Comparison of ENCODE assay signal across 29 mouse cellular contexts in the genomic region with DNA sequence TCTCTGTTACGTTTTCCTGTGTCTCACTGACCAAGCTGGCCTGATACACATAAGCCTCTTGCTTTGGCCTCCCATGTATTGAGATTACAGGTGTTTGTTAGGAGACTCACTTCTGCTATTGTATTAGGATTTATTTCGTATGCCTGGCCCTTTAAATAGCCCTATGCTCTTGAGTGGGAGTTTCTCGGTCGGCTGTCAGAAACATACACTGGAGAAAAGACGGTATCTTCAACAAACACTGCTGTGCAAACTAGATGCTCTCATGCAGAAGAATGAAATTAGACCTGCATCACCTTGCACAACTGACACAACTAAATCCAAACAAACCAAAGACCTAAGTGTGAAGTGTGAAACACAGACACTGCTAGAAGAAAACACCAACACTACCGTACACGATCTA. TPM values are rescaled to one million over a fixed set of nuclear protein-coding genes. Genes with fewer than 3 reads are reported as not detected.
DNase-seq lines count a peak whose midpoint lies in the region; ATAC-seq and TF ChIP-seq lines count a peak whose summit lies in the region.
"Had no signal": no experiment of that assay in that cellular context is flagged by ENCODE, and none has a peak within 500 bp of the region (broad histone marks: within the 10 kb centered on the region; RNA-seq: fewer than 3 reads in every experiment).

No protein-coding gene starts in this region.

- no peak for TF ChIP-seq POLR2A in heart, adult 2 months (IDR thresholded peaks at IDR 0.05; ENCODE audit: insufficient read depth, low read depth, low read length)
- TF ChIP-seq POLR2A in MEL (IDR thresholded peaks at IDR 0.05; ENCODE audit: control insufficient read depth in 1 of 2, insufficient read depth in 1 of 2, low read depth in 1 of 2, low read length in 2 of 2, poor library complexity in 1 of 2) = no peak

- intact Hi-C loops in heart, adult 2 months (cut with DNase I) = no loop called here
- intact Hi-C loops in heart, postnatal 36 days (cut with DNase I) = no loop called here

- WGBS in heart, embryonic 13.5 days = 51% methylated on average over 7 of the region's 7 CpGs
- WGBS in heart, adult 2 months = 54% methylated on average over 7 of the region's 7 CpGs
- WGBS in heart, embryonic 16.5 days = 49% methylated on average over 7 of the region's 7 CpGs

- no peaks in the 10 kb centered on the region; the same call in 1 of the 2 replicates for H3K79me2 ChIP-seq in heart, adult 2 months (replicated peaks; ENCODE audit: control insufficient read depth, insufficient read depth, low read length)
- H3K79me2 ChIP-seq in MEL (ENCODE audit: control insufficient read depth, insufficient read depth, low read length, poor library complexity) = peaks cover 9% of the 10 kb centered on the region

- TF ChIP-seq RAD21 in MEL (IDR thresholded peaks at IDR 0.05; ENCODE audit: low read depth, low read length) = no peak

- DNase-seq in heart, adult 2 months = no peak
- DNase-seq in heart, postnatal 36 days = no peak
- peak; percentile 68 for DNase-seq in MEL (ENCODE audit: low read depth, low spot score)
- DNase-seq in layer of hippocampus, adult 8-10 months (ENCODE audit: low spot score in 2 of 2) = no peak
- DNase-seq: adrenal gland, adult 8-10 months; adrenal gland, postnatal 25 days; cerebellum, adult 11-12 months; cerebellum, adult 8-10 months; cerebellum, postnatal 10 days; cerebellum, postnatal 36 days; embryo, embryonic 11 days; gastrocnemius, postnatal 25 days; heart, postnatal 14 days; kidney, adult 11 months had no signal

- no peak for TF ChIP-seq EP300 in heart, adult 2 months (IDR thresholded peaks at IDR 0.05; ENCODE audit: insufficient read depth, low read depth, low read length)
- TF ChIP-seq EP300 in MEL (IDR thresholded peaks at IDR 0.05; ENCODE audit: low read depth in 1 of 2, low read length in 2 of 2) = no peak

- H3K9me3 ChIP-seq in heart, embryonic 13.5 days = no peaks in the 10 kb centered on the region
- no peaks in the 10 kb centered on the region for H3K9me3 ChIP-seq in heart, embryonic 16.5 days (replicated peaks; ENCODE audit: control insufficient read depth, low read length)
- H3K9me3 ChIP-seq in megakaryocyte, embryonic 14.5 days = no peaks in the 10 kb centered on the region
- H3K9me3 ChIP-seq in MEL (replicated peaks; ENCODE audit: insufficient read depth, low read length) = no peaks in the 10 kb centered on the region
- H3K9me3 ChIP-seq: embryonic facial prominence, embryonic 10.5 days; embryonic facial prominence, embryonic 13.5 days; forebrain, embryonic 12.5 days; forebrain, embryonic 15.5 days; hindbrain, embryonic 10.5 days; hindbrain, embryonic 13.5 days; intestine, embryonic 15.5 days had no signal

- H3K4me2 ChIP-seq in heart, embryonic 13.5 days = peak overlapping the region; percentile 53
- peak overlapping the region; percentile 29 for H3K4me2 ChIP-seq in heart, embryonic 16.5 days (ENCODE audit: low read depth, low read length)
- H3K4me2 ChIP-seq: embryonic facial prominence, embryonic 13.5 days; forebrain, embryonic 12.5 days; forebrain, embryonic 15.5 days; hindbrain, embryonic 13.5 days; intestine, embryonic 15.5 days had no signal

- H3K9ac ChIP-seq in heart, embryonic 13.5 days = peak overlapping the region; percentile 33
- no peak overlapping the region for H3K9ac ChIP-seq in heart, adult 2 months (ENCODE audit: low read depth, low read length)
- H3K9ac ChIP-seq in heart, embryonic 16.5 days (ENCODE audit: low read length) = no peak overlapping the region
- H3K9ac ChIP-seq in MEL (ENCODE audit: control insufficient read depth, low read depth, low read length, poor library complexity, severe bottlenecking) = peak overlapping the region; percentile 23
- H3K9ac ChIP-seq: embryonic facial prominence, embryonic 13.5 days; forebrain, embryonic 12.5 days; forebrain, embryonic 15.5 days; hindbrain, embryonic 13.5 days; intestine, embryonic 15.5 days had no signal

- H3K4me3 ChIP-seq in heart, embryonic 13.5 days = peak overlapping the region; percentile 16; the same call in 1 of the 2 replicates
- H3K4me3 ChIP-seq in heart, adult 2 months = no peak overlapping the region
- peak overlapping the region; percentile 16 for H3K4me3 ChIP-seq in heart, embryonic 16.5 days (ENCODE audit: low read length)
- H3K4me3 ChIP-seq in megakaryocyte, embryonic 14.5 days (replicated peaks) = peak overlapping the region; percentile 76
- H3K4me3 ChIP-seq in MEL (ENCODE audit: control insufficient read depth in 1 of 2, insufficient read depth in 1 of 2, low read depth in 2 of 2, low read length in 2 of 2) = peak overlapping the region; percentile 51 to 56
- H3K4me3 ChIP-seq: embryonic facial prominence, embryonic 10.5 days; embryonic facial prominence, embryonic 13.5 days; erythroblast, embryonic 14.5 days; forebrain, embryonic 12.5 days; forebrain, embryonic 15.5 days; hindbrain, embryonic 10.5 days; hindbrain, embryonic 13.5 days; intestine, embryonic 15.5 days had no signal

- ATAC-seq in heart, embryonic 13.5 days (ENCODE audit: extremely low read depth, insufficient number of reproducible peaks, low FRiP score, low TSS enrichment) = no peak
- no peak for ATAC-seq in heart, embryonic 16.5 days (replicated peaks; ENCODE audit: extremely low read depth, insufficient read depth, low FRiP score)
- ATAC-seq in megakaryocyte, adult 5-6 weeks (ENCODE audit: poor library complexity, severe bottlenecking) = no peak
- ATAC-seq: activated CD4-positive, CD25-positive, alpha-beta regulatory T cell, adult 4 months; CD4-positive, CD25-positive, alpha-beta regulatory T cell, adult 4 months; forebrain, embryonic 15.5 days; hindbrain, embryonic 16.5 days; intestine, embryonic 15.5 days had no signal

- peaks cover 26% of the 10 kb centered on the region for H3K4me1 ChIP-seq in heart, embryonic 13.5 days
- H3K4me1 ChIP-seq in heart, adult 2 months (ENCODE audit: control insufficient read depth, insufficient read depth, low read length) = 0 out of 2 replicates have a peak, but pooled peaks cover 1% of the 10 kb centered on the region
- H3K4me1 ChIP-seq in heart, embryonic 16.5 days (ENCODE audit: control insufficient read depth, insufficient read depth, low read length) = peaks cover 8% of the 10 kb centered on the region
- peaks cover 63% of the 10 kb centered on the region for H3K4me1 ChIP-seq in megakaryocyte, embryonic 14.5 days
- peaks cover 0 to 13% of the 10 kb centered on the region in 2 experiments; a peak in 1 of 4 replicates for H3K4me1 ChIP-seq in MEL (ENCODE audit: control insufficient read depth in 1 of 2, insufficient read depth in 2 of 2, low read length in 2 of 2)
- H3K4me1 ChIP-seq: intestine, embryonic 15.5 days had no signal

- H3K27me3 ChIP-seq in heart, embryonic 13.5 days (replicated peaks) = no peaks in the 10 kb centered on the region
- H3K27me3 ChIP-seq in heart, adult 2 months (ENCODE audit: control insufficient read depth, insufficient read depth, low read length) = no peaks in the 10 kb centered on the region
- H3K27me3 ChIP-seq in heart, embryonic 16.5 days (ENCODE audit: control insufficient read depth, insufficient read depth, low read length) = no peaks in the 10 kb centered on the region
- no peaks in the 10 kb centered on the region for H3K27me3 ChIP-seq in megakaryocyte, embryonic 14.5 days (replicated peaks)
- no peaks in the 10 kb centered on the region for H3K27me3 ChIP-seq in MEL (ENCODE audit: control insufficient read depth in 1 of 2, insufficient read depth in 2 of 2, low read length in 2 of 2)
- H3K27me3 ChIP-seq: embryonic facial prominence, embryonic 13.5 days; forebrain, embryonic 12.5 days; forebrain, embryonic 15.5 days; hindbrain, embryonic 13.5 days; intestine, embryonic 15.5 days had no signal

- peaks cover 15% of the 10 kb centered on the region for H3K36me3 ChIP-seq in heart, embryonic 13.5 days
- no peaks in the 10 kb centered on the region for H3K36me3 ChIP-seq in heart, adult 2 months (ENCODE audit: control insufficient read depth, insufficient read depth, low read length)
- H3K36me3 ChIP-seq in heart, embryonic 16.5 days (ENCODE audit: control insufficient read depth, insufficient read depth) = peaks cover 5% of the 10 kb centered on the region; the same call in 1 of the 2 replicates
- H3K36me3 ChIP-seq in megakaryocyte, embryonic 14.5 days (replicated peaks; ENCODE audit: low read length) = peaks cover 50% of the 10 kb centered on the region
- peaks cover 0 to 7% of the 10 kb centered on the region in 2 experiments; a peak in 3 of 4 replicates for H3K36me3 ChIP-seq in MEL (ENCODE audit: control insufficient read depth in 1 of 2, insufficient read depth in 2 of 2, low read length in 2 of 2)
- H3K36me3 ChIP-seq: intestine, embryonic 15.5 days had no signal

- TF ChIP-seq CTCF in heart, adult 2 months (IDR thresholded peaks at IDR 0.05) = no peak
- TF ChIP-seq CTCF in MEL (IDR thresholded peaks at IDR 0.05 in 2 of 3, conservative IDR thresholded peaks at IDR 0.05 in 1 of 3; ENCODE audit: control insufficient read depth in 1 of 3, insufficient read depth in 1 of 3, low read depth in 2 of 3, low read length in 3 of 3, poor library complexity in 1 of 3, severe bottlenecking in 1 of 3) = no peak

- H3K27ac ChIP-seq in heart, embryonic 13.5 days (replicated peaks) = no peak overlapping the region
- H3K27ac ChIP-seq in heart, adult 2 months = no peak overlapping the region
- no peak overlapping the region for H3K27ac ChIP-seq in heart, embryonic 16.5 days (ENCODE audit: low read length)
- no peak overlapping the region for H3K27ac ChIP-seq in MEL (ENCODE audit: control insufficient read depth, low read depth, low read length)
- H3K27ac ChIP-seq: embryonic facial prominence, embryonic 10.5 days; embryonic facial prominence, embryonic 13.5 days; forebrain, embryonic 12.5 days; forebrain, embryonic 15.5 days; hindbrain, embryonic 10.5 days; hindbrain, embryonic 13.5 days; intestine, embryonic 15.5 days had no signal

RNA-seq across cellular contexts. Expression of a gene that starts 3.8 kb away (rescaled TPM):
- polyA plus RNA-seq in heart, embryonic 13.5 days (2015; fragmentation: Nextera tagmentation; extraction: Ambion mirVana) = 12.2 and 14.4 TPM in 2 replicates
- total RNA-seq in heart, adult 2 months (2021) = 1 to 10 TPM; 8.9 to 9.0 TPM
- polyA plus RNA-seq in heart, adult 2 months (2012; rRNA removed) = 1.7 and 4.2 TPM in 2 replicates
- 11.7 and 12.5 TPM in 2 replicates for polyA plus RNA-seq in heart, embryonic 16.5 days (2015; fragmentation: Nextera tagmentation; extraction: Ambion mirVana)
- total RNA-seq in heart, postnatal 36 days (2021) = 1 to 10 TPM; 7.9 to 9.6 TPM
- 0.77 TPM in 1 of 2 replicates, not detected in the other for polyA plus RNA-seq in megakaryocyte, embryonic 14.5 days (2012; ENCODE audit: insufficient read depth, low replicate concordance)
- total RNA-seq in megakaryocyte, adult 5-6 weeks (2015) = 1.0 and 1.6 TPM in 2 replicates
- total RNA-seq in megakaryocyte, adult 5-6 weeks (2017) = 1.8 and 2.4 TPM in 2 replicates
- total RNA-seq in MEL (2012; rRNA removed) = 4.6 and 5.5 TPM in 2 replicates
- 1 to 10 TPM in 1 of 2 experiments, not detected in 1; 4.5 TPM for polyA plus RNA-seq in MEL (2012; ENCODE audit: insufficient read depth in 1 of 2, insufficient read length in 2 of 2, low read depth in 1 of 2, low replicate concordance in 2 of 2, missing spikeins in 1 of 2)
- 10 to 100 TPM; 24.7 to 34.4 (median 29.5) TPM for total RNA-seq in layer of hippocampus, adult 8-10 months (2022)
- polyA plus RNA-seq: erythroblast, embryonic 14.5 days had no signal

RNA-seq across cellular contexts. Expression of a gene that starts 4.0 kb away (rescaled TPM):
- 59.0 and 73.4 TPM in 2 replicates for polyA plus RNA-seq in heart, embryonic 13.5 days (2015; fragmentation: Nextera tagmentation; extraction: Ambion mirVana)
- 10 to 100 TPM; 18.6 to 19.3 TPM for total RNA-seq in heart, adult 2 months (2021)
- 3.4 and 5.1 TPM in 2 replicates for polyA plus RNA-seq in heart, adult 2 months (2012; rRNA removed)
- polyA plus RNA-seq in heart, embryonic 16.5 days (2015; fragmentation: Nextera tagmentation; extraction: Ambion mirVana) = 74.5 and 94.5 TPM in 2 replicates
- 10 to 100 TPM; 17.0 to 18.4 TPM for total RNA-seq in heart, postnatal 36 days (2021)
- 19.8 and 79.3 TPM in 2 replicates for polyA plus RNA-seq in megakaryocyte, embryonic 14.5 days (2012; ENCODE audit: insufficient read depth, low replicate concordance)
- total RNA-seq in megakaryocyte, adult 5-6 weeks (2015) = 80.2 and 96.0 TPM in 2 replicates
- 79.4 and 89.2 TPM in 2 replicates for total RNA-seq in megakaryocyte, adult 5-6 weeks (2017)
- 110 and 116 TPM in 2 replicates for total RNA-seq in MEL (2012; rRNA removed)
- polyA plus RNA-seq in MEL (2012; ENCODE audit: insufficient read depth in 1 of 2, insufficient read length in 2 of 2, low read depth in 1 of 2, low replicate concordance in 2 of 2, missing spikeins in 1 of 2) = 100 to 1,000 TPM in 1 of 2 experiments, 10 to 100 TPM in 1; 86.5 to 154 TPM
- total RNA-seq in layer of hippocampus, adult 8-10 months (2022) = 10 to 100 TPM; 34.3 to 40.0 (median 36.7) TPM

RNA-seq across cellular contexts. Expression of a gene that starts 56.9 kb away (rescaled TPM):
- 89.8 and 90.0 TPM in 2 replicates for polyA plus RNA-seq in heart, embryonic 13.5 days (2015; fragmentation: Nextera tagmentation; extraction: Ambion mirVana)
- total RNA-seq in heart, adult 2 months (2021) = 10 to 100 TPM; 68.6 to 77.1 TPM
- 18.2 and 33.0 TPM in 2 replicates for polyA plus RNA-seq in heart, adult 2 months (2012; rRNA removed)
- 80.8 and 82.3 TPM in 2 replicates for polyA plus RNA-seq in heart, embryonic 16.5 days (2015; fragmentation: Nextera tagmentation; extraction: Ambion mirVana)
- 10 to 100 TPM; 81.7 to 87.3 TPM for total RNA-seq in heart, postnatal 36 days (2021)
- polyA plus RNA-seq in megakaryocyte, embryonic 14.5 days (2012; ENCODE audit: insufficient read depth, low replicate concordance) = 5.9 and 98.3 TPM in 2 replicates
- 81.5 and 98.7 TPM in 2 replicates for total RNA-seq in megakaryocyte, adult 5-6 weeks (2015)
- 21.5 and 22.3 TPM in 2 replicates for total RNA-seq in megakaryocyte, adult 5-6 weeks (2017)
- 23.4 and 25.3 TPM in 2 replicates for total RNA-seq in MEL (2012; rRNA removed)
- 10 to 100 TPM in 1 of 2 experiments, not detected in 1; 61.6 TPM for polyA plus RNA-seq in MEL (2012; ENCODE audit: insufficient read depth in 1 of 2, insufficient read length in 2 of 2, low read depth in 1 of 2, low replicate concordance in 2 of 2, missing spikeins in 1 of 2)
- total RNA-seq in layer of hippocampus, adult 8-10 months (2022) = 100 to 1,000 TPM; 102 to 128 (median 113) TPM

Comparison
In these comparisons a context has a peak if more than half of its experiments do, and no peak if none do; other contexts are left out.
1. H3K9ac ChIP-seq: peak in heart, embryonic 13.5 days (single experiment) and MEL (single experiment); none in heart, adult 2 months (single experiment) and heart, embryonic 16.5 days (single experiment).